21 mouse cellular contexts compared by ENCODE assay signal in genomic region chr7:112721859-112722258, GRCm38 (mm10). TPM values are rescaled to one million over a fixed set of nuclear protein-coding genes. Genes with fewer than 3 reads are reported as not detected.
A peak's percentile ranks its signal among the peaks of the same experiment; 100 is the strongest.
DNase-seq lines count a peak whose midpoint lies in the region; ATAC-seq and TF ChIP-seq lines count a peak whose summit lies in the region.
"Had no signal": no experiment of that assay in that cellular context is flagged by ENCODE, and none has a peak within 500 bp of the region (broad histone marks: within the 10 kb centered on the region; RNA-seq: fewer than 3 reads in every experiment).

No protein-coding gene starts in this region.

- no peak for TF ChIP-seq EP300 in liver, postnatal 0 days (IDR thresholded peaks at IDR 0.05; ENCODE audit: low read depth)

- H3K27me3 ChIP-seq in heart, embryonic 10.5 days (ENCODE audit: insufficient read depth, poor library complexity, severe bottlenecking) = no peaks in the 10 kb centered on the region
- H3K27me3 ChIP-seq in heart, embryonic 14.5 days (ENCODE audit: control insufficient read depth, insufficient read depth, low read length) = no peaks in the 10 kb centered on the region
- peaks cover 28% of the 10 kb centered on the region for H3K27me3 ChIP-seq in liver, embryonic 12.5 days (replicated peaks)
- no peaks in the 10 kb centered on the region for H3K27me3 ChIP-seq in liver, postnatal 0 days (ENCODE audit: insufficient read depth, low read length)
- no peaks in the 10 kb centered on the region for H3K27me3 ChIP-seq in midbrain, embryonic 16.5 days (ENCODE audit: control insufficient read depth, insufficient read depth, low read depth, low read length)
- H3K27me3 ChIP-seq: forebrain, embryonic 13.5 days had no signal

- no peaks in the 10 kb centered on the region for H3K36me3 ChIP-seq in heart, embryonic 10.5 days
- H3K36me3 ChIP-seq in heart, embryonic 14.5 days (ENCODE audit: control insufficient read depth, insufficient read depth, low read length) = no peaks in the 10 kb centered on the region
- H3K36me3 ChIP-seq in liver, embryonic 12.5 days = no peaks in the 10 kb centered on the region
- no peaks in the 10 kb centered on the region for H3K36me3 ChIP-seq in liver, postnatal 0 days (replicated peaks; ENCODE audit: insufficient read depth, low read length)
- no peaks in the 10 kb centered on the region for H3K36me3 ChIP-seq in midbrain, embryonic 16.5 days (ENCODE audit: control insufficient read depth, insufficient read depth, low read length)
- H3K36me3 ChIP-seq: forebrain, embryonic 10.5 days had no signal

- intact Hi-C loops in heart, postnatal 36 days (cut with DNase I) = no loop called here

- no peak overlapping the region for H3K4me2 ChIP-seq in heart, embryonic 14.5 days (ENCODE audit: low read length)
- H3K4me2 ChIP-seq in liver, embryonic 12.5 days = no peak overlapping the region
- no peak overlapping the region for H3K4me2 ChIP-seq in liver, postnatal 0 days (ENCODE audit: low read depth, low read length)
- H3K4me2 ChIP-seq in midbrain, embryonic 16.5 days (ENCODE audit: low read length) = no peak overlapping the region
- H3K4me2 ChIP-seq: forebrain, embryonic 13.5 days; hindbrain, embryonic 14.5 days had no signal

- 49% methylated on average over 4 of the region's 4 CpGs for WGBS in heart, embryonic 10.5 days
- WGBS in heart, embryonic 14.5 days = 40% methylated on average over 4 of the region's 4 CpGs
- 43% methylated on average over 4 of the region's 4 CpGs for WGBS in liver, embryonic 12.5 days (ENCODE audit: insufficient replicate concordance)
- WGBS in liver, postnatal 0 days (ENCODE audit: insufficient replicate concordance) = 60% methylated on average over 4 of the region's 4 CpGs
- WGBS in midbrain, embryonic 16.5 days = 87% methylated on average over 4 of the region's 4 CpGs

- H3K9ac ChIP-seq in heart, embryonic 14.5 days (ENCODE audit: low read length) = 0 out of 2 replicates have a peak overlapping the region, but pooled peaks have one; percentile 14
- no peak overlapping the region for H3K9ac ChIP-seq in liver, embryonic 12.5 days
- H3K9ac ChIP-seq in liver, postnatal 0 days (replicated peaks) = no peak overlapping the region
- no peak overlapping the region for H3K9ac ChIP-seq in midbrain, embryonic 16.5 days (ENCODE audit: low read depth, low read length)
- H3K9ac ChIP-seq: forebrain, embryonic 13.5 days had no signal

- no peak for ATAC-seq in heart, embryonic 14.5 days (ENCODE audit: insufficient number of reproducible peaks, insufficient read depth, low FRiP score, low read depth)
- peak; percentile 66; the same call in 1 of the 2 replicates for ATAC-seq in liver, embryonic 12.5 days
- ATAC-seq in liver, postnatal 0 days = no peak
- ATAC-seq in midbrain, embryonic 16.5 days = no peak
- ATAC-seq: activated CD4-positive, CD25-positive, alpha-beta regulatory T cell, adult 4 months; forebrain, embryonic 13.5 days; forebrain, embryonic 16.5 days had no signal

- no peak overlapping the region for H3K4me3 ChIP-seq in heart, embryonic 10.5 days
- H3K4me3 ChIP-seq in heart, embryonic 14.5 days (ENCODE audit: control insufficient read depth in 1 of 2, insufficient read depth in 1 of 2, low read depth in 1 of 2, low read length in 2 of 2) = no peak overlapping the region
- no peak overlapping the region for H3K4me3 ChIP-seq in liver, embryonic 12.5 days
- H3K4me3 ChIP-seq in liver, postnatal 0 days (ENCODE audit: low read depth, low read length) = no peak overlapping the region
- H3K4me3 ChIP-seq in midbrain, embryonic 16.5 days (ENCODE audit: low read depth, low read length) = no peak overlapping the region
- H3K4me3 ChIP-seq: forebrain, embryonic 10.5 days; forebrain, embryonic 13.5 days; heart, adult 2 months had no signal

- no peak for DNase-seq in heart, embryonic 10.5 days (ENCODE audit: low spot score)
- DNase-seq in heart, postnatal 36 days = no peak
- no peak for DNase-seq in heart, adult 8-10 months (ENCODE audit: low spot score)
- no peak for DNase-seq in liver, postnatal 0 days
- DNase-seq: adrenal gland, postnatal 10 days; adrenal gland, postnatal 36 days; cerebellum, adult 18-20 months; cerebellum, adult 9-10 months; cerebellum, postnatal 14 days; gastrocnemius, postnatal 10 days; gastrocnemius, postnatal 36 days; heart, adult 2 months had no signal

- H3K27ac ChIP-seq in heart, embryonic 10.5 days = peak overlapping the region; percentile 23; the same call in 1 of the 2 replicates
- no peak overlapping the region for H3K27ac ChIP-seq in heart, embryonic 14.5 days (replicated peaks in 1 of 2; ENCODE audit: control insufficient read depth in 1 of 2, insufficient read depth in 1 of 2, low read depth in 2 of 2, low read length in 2 of 2)
- H3K27ac ChIP-seq in liver, embryonic 12.5 days = no peak overlapping the region
- H3K27ac ChIP-seq in liver, postnatal 0 days (ENCODE audit: low read depth) = no peak overlapping the region
- no peak overlapping the region for H3K27ac ChIP-seq in midbrain, embryonic 16.5 days (ENCODE audit: low read length)
- H3K27ac ChIP-seq: forebrain, embryonic 10.5 days; heart, adult 2 months; hindbrain, embryonic 14.5 days had no signal

- H3K9me3 ChIP-seq in heart, embryonic 10.5 days = no peaks in the 10 kb centered on the region
- no peaks in the 10 kb centered on the region for H3K9me3 ChIP-seq in heart, embryonic 14.5 days (ENCODE audit: control insufficient read depth, low read length)
- H3K9me3 ChIP-seq in liver, embryonic 12.5 days (replicated peaks) = no peaks in the 10 kb centered on the region
- H3K9me3 ChIP-seq in liver, postnatal 0 days (ENCODE audit: low read length) = no peaks in the 10 kb centered on the region
- no peaks in the 10 kb centered on the region for H3K9me3 ChIP-seq in midbrain, embryonic 16.5 days (replicated peaks; ENCODE audit: control insufficient read depth, low read length, poor library complexity, severe bottlenecking)
- H3K9me3 ChIP-seq: forebrain, embryonic 10.5 days; forebrain, embryonic 13.5 days had no signal

- TF ChIP-seq CTCF in liver, postnatal 0 days (IDR thresholded peaks at IDR 0.05; ENCODE audit: low read depth) = no peak

- H3K4me1 ChIP-seq in heart, embryonic 10.5 days = peaks cover 98% of the 10 kb centered on the region
- peaks cover 55 to 85% of the 10 kb centered on the region in 2 experiments for H3K4me1 ChIP-seq in heart, embryonic 14.5 days (ENCODE audit: control insufficient read depth in 2 of 2, insufficient read depth in 2 of 2, low read length in 2 of 2)
- peaks cover 46% of the 10 kb centered on the region for H3K4me1 ChIP-seq in liver, embryonic 12.5 days
- peaks cover 12% of the 10 kb centered on the region for H3K4me1 ChIP-seq in liver, postnatal 0 days (ENCODE audit: insufficient read depth)
- H3K4me1 ChIP-seq in midbrain, embryonic 16.5 days (ENCODE audit: control insufficient read depth, insufficient read depth, low read length) = peaks cover 16% of the 10 kb centered on the region

RNA-seq across cellular contexts. Expression of gene Tead1, which starts 42.7 kb away (rescaled TPM):
- 19.7 and 27.2 TPM in 2 replicates for polyA plus RNA-seq in heart, embryonic 10.5 days (2016; fragmentation: Nextera tagmentation; extraction: Ambion mirVana)
- total RNA-seq in heart, postnatal 36 days (2021) = 100 to 1,000 TPM; 157 to 186 TPM
- polyA plus RNA-seq in heart, embryonic 14.5 days (2014; fragmentation: Nextera tagmentation; extraction: Ambion mirVana) = 34.0 and 40.7 TPM in 2 replicates
- total RNA-seq in heart, adult 8-10 months (2022) = 100 to 1,000 TPM; 166 to 191 (median 175) TPM
- polyA plus RNA-seq in liver, embryonic 12.5 days (2016; fragmentation: Nextera tagmentation; extraction: Ambion mirVana) = 4.7 and 5.2 TPM in 2 replicates
- 1.4 and 2.1 TPM in 2 replicates for polyA plus RNA-seq in liver, postnatal 0 days (2015; fragmentation: Nextera tagmentation; extraction: Ambion mirVana)
- polyA plus RNA-seq in midbrain, embryonic 16.5 days (2015; fragmentation: Nextera tagmentation; extraction: Ambion mirVana) = 11.3 and 12.5 TPM in 2 replicates
- total RNA-seq: granulocyte monocyte progenitor cell, adult 5-6 weeks had no signal
